Mouse (Mus musculus) neural tube, embryonic 15.5 days (tissue): ENCODE data around the gene Fstl1. TPM values are rescaled to one million over a fixed set of nuclear protein-coding genes. Genes with fewer than 3 reads are reported as not detected.

Experiments used
- ATAC-seq: fragments of 200-750 bp; cut with Nextera tagmentation; 2 replicates; pipeline ENCODE4 v1.8.0; 2017; ENCODE audit warnings: mild to moderate bottlenecking, moderate TSS enrichment, moderate library complexity; ENCODE audit not compliant: low FRiP score
- H3K27ac ChIP-seq: fragments of 300-500 bp; sonication (generic); replicated peaks from 2 replicates; pipeline ENCODE4 v1.5.1; 2015; ENCODE audit warnings: mild to moderate bottlenecking, inconsistent platforms
- H3K27me3 ChIP-seq: fragments of 300-500 bp; sonication (generic); replicated peaks from 2 replicates; pipeline ENCODE4 v1.6.1; 2015; ENCODE audit warnings: inconsistent platforms
- H3K36me3 ChIP-seq: fragments of 300-500 bp; sonication (generic); 2 replicates; pipeline ENCODE4 v1.6.1; 2015; ENCODE audit warnings: inconsistent platforms
- H3K4me1 ChIP-seq: fragments of 300-500 bp; sonication (generic); 2 replicates; pipeline ENCODE4 v1.6.1; 2015; ENCODE audit warnings: inconsistent platforms
- H3K4me2 ChIP-seq: fragments of 300-500 bp; sonication (generic); 2 replicates; pipeline ENCODE4 v1.6.1; 2015; ENCODE audit warnings: inconsistent platforms, mild to moderate bottlenecking, moderate library complexity
- H3K4me3 ChIP-seq: fragments of 300-500 bp; sonication (generic); replicated peaks from 2 replicates; pipeline ENCODE4 v1.5.1; 2015; ENCODE audit warnings: mild to moderate bottlenecking, inconsistent platforms
- H3K9ac ChIP-seq: fragments of 300-500 bp; sonication (generic); replicated peaks from 2 replicates; pipeline ENCODE4 v1.6.1; 2015; ENCODE audit warnings: mild to moderate bottlenecking, inconsistent platforms
- H3K9me3 ChIP-seq: fragments of 300-500 bp; sonication (generic); replicated peaks from 2 replicates; pipeline ENCODE4 v1.6.1; 2016; ENCODE audit warnings: inconsistent platforms
- WGBS: fragments of 180-500 bp; shearing (Covaris S2); methylation state at CpG from one replicate; pipeline ENCODE4 v1.1.7; 2015; ENCODE audit warnings: mixed read lengths; 5-methylcytosine and 5-hydroxymethylcytosine counted together
- polyA plus RNA-seq: library from polyadenylated mRNA; unstranded; fragments of >200 nt; fragmentation: Nextera tagmentation; extraction: Ambion mirVana; gene quantifications from 2 replicates; pipeline ENCODE4 v1.2.1, GENCODE M21; 2015

The Fstl1 gene
- polyA plus RNA-seq, 1 experiment from 2014 or later = 123 TPM

DNA sequence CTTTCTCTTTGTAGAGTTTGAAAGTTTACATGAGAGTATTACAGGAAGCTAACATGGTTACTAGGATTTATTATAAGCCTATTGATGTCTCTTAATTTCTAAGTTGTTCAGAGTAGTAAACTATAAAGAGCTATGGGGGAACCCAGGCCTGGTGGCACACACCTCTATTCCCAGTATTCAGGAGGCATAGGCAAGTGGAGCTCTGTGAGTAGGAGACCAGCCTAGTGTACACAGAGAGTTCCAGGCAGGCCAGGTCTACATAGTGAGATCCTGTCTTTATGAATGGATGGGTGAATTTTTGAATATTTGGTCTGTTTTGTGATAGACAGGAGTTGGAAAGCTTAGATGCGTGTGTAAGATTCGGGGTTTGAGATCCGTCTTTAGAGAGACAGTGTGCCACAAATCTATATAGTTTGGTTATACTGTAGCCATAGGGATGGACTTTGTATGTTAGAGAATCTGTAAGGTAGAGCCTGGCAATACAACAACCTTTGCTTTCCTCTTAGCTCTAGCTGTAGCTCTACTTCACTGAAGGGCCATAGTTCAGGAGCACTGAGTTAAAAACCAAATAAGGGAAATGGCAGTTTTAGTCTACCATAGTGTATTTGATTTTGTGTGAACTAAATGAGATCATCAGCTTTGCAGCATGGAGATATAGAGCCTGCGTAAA is 103.2 kb downstream of the Fstl1 start:
- Histone ChIP-seq H3K9ac (no peak overlapping the region), H3K4me2 (no peak overlapping the region), H3K27me3 (no peaks in the 10 kb centered on the region), H3K36me3 (peaks cover 58% of the 10 kb centered on the region), H3K27ac (no peak overlapping the region), H3K9me3 (no peaks in the 10 kb centered on the region), H3K4me3 (no peak overlapping the region), H3K4me1 (peaks cover 6% of the 10 kb centered on the region; the same call in 1 of the 2 replicates)
- 97% methylated on average over 4 of the region's 4 CpGs for WGBS
- no peak for ATAC-seq

DNA sequence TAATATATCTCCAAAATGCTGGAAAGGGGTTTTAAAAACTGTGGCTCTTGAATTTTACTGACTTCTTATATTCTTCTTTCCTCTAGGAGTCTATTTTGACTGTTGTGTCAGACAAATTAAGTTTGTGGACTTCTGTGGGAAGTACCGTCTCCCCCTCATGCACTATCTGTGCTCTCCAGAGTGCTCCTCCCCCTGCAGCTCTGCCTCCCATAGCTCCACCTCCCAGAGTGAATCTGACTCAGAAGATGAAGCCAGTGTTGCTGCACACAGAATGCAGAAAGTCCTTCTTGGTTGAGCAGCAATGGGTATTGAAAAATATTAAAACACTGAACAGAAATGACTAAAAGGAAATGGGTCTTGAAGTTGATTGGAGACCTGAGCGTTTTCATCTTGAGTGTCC is 104.5 kb downstream of the Fstl1 start:
- ATAC-seq = no peak
- H3K36me3 ChIP-seq = peaks cover 58% of the 10 kb centered on the region
- H3K4me3 ChIP-seq = no peak overlapping the region
- no peaks in the 10 kb centered on the region for H3K27me3 ChIP-seq
- WGBS = 87% methylated on average over 2 of the region's 2 CpGs
- H3K9me3 ChIP-seq = no peaks in the 10 kb centered on the region
- 0 out of 2 replicates have a peak, but pooled peaks cover 6% of the 10 kb centered on the region for H3K4me1 ChIP-seq
- H3K27ac ChIP-seq = no peak overlapping the region
- H3K4me2 ChIP-seq = no peak overlapping the region
- H3K9ac ChIP-seq = no peak overlapping the region

Other genes with a start within 250 kb of the Fstl1 start
- gene Gtf2e1, start 237.1 kb upstream of the Fstl1 start, polyA plus RNA-seq = 21.8 and 25.0 TPM in 2 replicates
- gene Rabl3, start 237.0 kb upstream of the Fstl1 start, polyA plus RNA-seq = 16.3 and 16.5 TPM in 2 replicates
- gene Hgd, start 196.7 kb upstream of the Fstl1 start, polyA plus RNA-seq = 0.23 TPM in 2 replicates
- gene Ndufb4, start 122.4 kb upstream of the Fstl1 start, polyA plus RNA-seq = 60.2 and 69.7 TPM in 2 replicates
- 0.15 TPM in 1 of 2 replicates, not detected in the other for gene Gm36028, start 84.3 kb downstream of the Fstl1 start, polyA plus RNA-seq
- 45.3 and 46.1 TPM in 2 replicates for gene Lrrc58, start 91.5 kb downstream of the Fstl1 start, polyA plus RNA-seq
- 3.3 and 4.0 TPM in 2 replicates for gene Gpr156, start 139.6 kb downstream of the Fstl1 start, polyA plus RNA-seq